Mouse (Mus musculus): ENCODE measurements around the gene Vwf. TPM values are rescaled to one million over a fixed set of nuclear protein-coding genes. Genes with fewer than 3 reads are reported as not detected.

Vwf gene
- polyA plus RNA-seq, 1 experiment from 2014 or later, result 12.0 TPM

DNA sequence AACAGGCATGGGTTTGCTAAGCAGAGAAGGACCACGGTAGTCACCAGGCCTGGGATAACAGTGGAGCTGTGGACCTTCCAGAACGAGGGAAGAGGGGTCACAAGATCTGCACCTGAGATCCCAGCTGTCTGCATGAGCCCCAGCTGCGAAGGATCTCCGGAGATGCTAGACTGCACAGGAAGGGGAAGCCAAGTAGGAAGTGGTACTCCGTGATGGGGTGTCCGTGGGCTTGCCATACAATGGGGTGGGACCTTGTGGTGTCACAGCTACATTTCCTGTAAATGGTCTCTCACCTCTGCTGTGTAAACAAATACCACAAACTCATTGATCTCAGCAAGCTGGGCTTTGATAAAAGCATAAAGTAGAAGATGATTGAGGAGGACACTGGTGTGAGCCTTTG, 22.5 kb upstream of the Vwf start:
- no peaks in the 10 kb centered on the region for H3K27me3 ChIP-seq (replicated peaks)
- H3K9me3 ChIP-seq, result no peaks in the 10 kb centered on the region
- H3K36me3 ChIP-seq, result no peaks in the 10 kb centered on the region
- H3K4me3 ChIP-seq (replicated peaks), result no peak overlapping the region
- H3K9ac ChIP-seq, result no peak overlapping the region
- no peak overlapping the region for H3K27ac ChIP-seq
- 86% methylated on average over 6 of the region's 6 CpGs for WGBS
- H3K4me1 ChIP-seq (replicated peaks), result peaks cover 11% of the 10 kb centered on the region
- no peak for ATAC-seq
- H3K4me2 ChIP-seq (replicated peaks), result no peak overlapping the region

DNA sequence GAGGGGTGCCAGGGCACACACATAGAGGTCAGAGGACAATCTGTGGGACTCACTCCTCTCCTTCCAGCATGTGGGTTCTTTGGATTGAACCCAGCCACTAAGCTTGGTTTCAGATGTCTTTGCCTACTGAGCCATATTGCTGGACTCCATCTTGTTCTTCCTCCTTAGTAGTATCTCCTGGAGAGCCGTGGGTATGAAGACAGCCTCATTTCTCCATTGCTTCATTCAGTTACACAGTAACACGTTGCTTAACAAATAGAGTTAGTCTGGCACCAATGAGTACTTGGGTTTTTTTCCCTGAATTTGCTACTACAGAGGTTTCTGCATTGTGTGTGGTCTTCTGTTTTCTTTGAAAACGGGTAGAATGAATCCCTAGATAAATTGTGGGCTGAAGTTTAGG, 20.5 kb upstream of the Vwf start:
- Histone ChIP-seq H3K27ac (no peak overlapping the region), H3K27me3 (replicated peaks) (no peaks in the 10 kb centered on the region), H3K4me2 (replicated peaks) (no peak overlapping the region), H3K4me3 (replicated peaks) (no peak overlapping the region), H3K9me3 (no peaks in the 10 kb centered on the region), H3K4me1 (replicated peaks) (peaks cover 10% of the 10 kb centered on the region), H3K9ac (no peak overlapping the region), H3K36me3 (no peaks in the 10 kb centered on the region)
- no peak for ATAC-seq
- 66% methylated on average over 3 of the region's 3 CpGs for WGBS

DNA sequence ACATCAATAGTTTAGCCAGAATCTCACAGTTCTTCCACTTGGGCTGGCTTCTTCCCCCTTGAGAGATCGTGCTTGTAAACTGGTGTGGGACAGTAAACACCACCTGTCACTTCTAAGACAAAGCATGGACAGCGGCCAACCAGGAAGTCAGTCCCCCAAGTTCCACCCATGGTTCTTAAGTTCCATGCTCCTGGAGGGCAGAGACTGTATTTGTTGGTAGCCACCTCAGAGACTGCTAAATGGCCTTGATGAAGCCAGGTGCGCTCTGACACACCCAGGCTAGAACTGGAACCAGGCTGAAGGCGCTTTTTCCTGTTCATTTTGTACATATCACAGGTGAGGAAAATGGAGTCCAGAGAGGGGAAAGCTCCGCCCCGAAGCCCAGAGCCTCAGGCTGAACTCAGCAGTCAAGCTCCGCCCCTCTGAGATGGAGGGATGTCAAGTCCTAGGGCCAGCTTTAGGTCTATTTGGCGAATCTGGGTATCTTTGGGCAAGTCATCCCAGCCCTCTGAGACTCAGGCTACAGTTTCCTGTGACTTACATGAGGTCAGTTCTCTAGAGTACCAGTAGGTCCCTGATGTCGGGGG, 17.9 kb upstream of the Vwf start:
- Histone ChIP-seq H3K4me1 (replicated peaks) (no peaks in the 10 kb centered on the region), H3K4me3 (replicated peaks) (no peak overlapping the region), H3K36me3 (no peaks in the 10 kb centered on the region), H3K9ac (no peak overlapping the region), H3K9me3 (no peaks in the 10 kb centered on the region), H3K27me3 (replicated peaks) (no peaks in the 10 kb centered on the region), H3K27ac (no peak overlapping the region), H3K4me2 (replicated peaks) (no peak overlapping the region)
- WGBS, result 83% methylated on average over 9 of the region's 9 CpGs
- peak; percentile 24; the same call in 1 of the 2 replicates for ATAC-seq

DNA sequence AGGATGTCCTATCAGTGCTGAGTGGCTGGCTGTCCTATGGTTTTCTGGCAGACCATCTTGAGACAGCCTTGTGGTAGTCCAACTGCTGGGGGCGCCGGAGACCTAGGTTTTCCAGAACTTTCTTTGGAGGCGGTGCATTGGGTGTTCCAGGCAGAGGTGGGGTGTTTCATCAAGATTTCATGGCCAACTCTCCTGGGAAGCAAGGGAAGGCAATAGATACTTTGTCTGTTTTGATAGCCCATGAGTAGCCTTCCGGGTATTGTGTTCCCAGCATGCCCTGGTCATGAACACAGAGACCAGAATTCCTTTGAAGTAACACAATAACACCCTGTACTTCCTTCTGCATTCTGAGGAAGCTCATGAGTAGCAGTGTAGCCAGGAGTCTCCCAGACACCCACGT, 17.1 kb upstream of the Vwf start:
- H3K4me1 ChIP-seq (replicated peaks), result no peaks in the 10 kb centered on the region
- H3K9me3 ChIP-seq, result no peaks in the 10 kb centered on the region
- no peaks in the 10 kb centered on the region for H3K27me3 ChIP-seq (replicated peaks)
- 77% methylated on average over 5 of the region's 5 CpGs for WGBS
- no peak overlapping the region for H3K27ac ChIP-seq
- no peak overlapping the region for H3K4me2 ChIP-seq (replicated peaks)
- peak; percentile 37; the same call in 1 of the 2 replicates for ATAC-seq
- H3K9ac ChIP-seq, result no peak overlapping the region
- no peaks in the 10 kb centered on the region for H3K36me3 ChIP-seq
- H3K4me3 ChIP-seq (replicated peaks), result no peak overlapping the region

- H3K36me3 ChIP-seq, result no peaks in the 10 kb centered on the region
- H3K4me2 ChIP-seq (replicated peaks), result no peak overlapping the region
- H3K27me3 ChIP-seq (replicated peaks), result no peaks in the 10 kb centered on the region
- H3K4me1 ChIP-seq (replicated peaks), result no peaks in the 10 kb centered on the region
- H3K27ac ChIP-seq, result no peak overlapping the region
- no peak overlapping the region for H3K4me3 ChIP-seq (replicated peaks)
- H3K9ac ChIP-seq, result no peak overlapping the region
- no peaks in the 10 kb centered on the region for H3K9me3 ChIP-seq
- ATAC-seq, result no peak
- WGBS, result 87% methylated on average over 11 of the region's 11 CpGs
Observed at GRCm38 (mm10) chr6:125533104-125533650, 13.4 kb upstream of the Vwf start.

GRCm38 (mm10) chr6:125534990-125535389, 11.6 kb upstream of the Vwf start:
- no peaks in the 10 kb centered on the region for H3K36me3 ChIP-seq
- no peaks in the 10 kb centered on the region for H3K27me3 ChIP-seq (replicated peaks)
- H3K4me2 ChIP-seq (replicated peaks), result no peak overlapping the region
- no peak for ATAC-seq
- no peak overlapping the region for H3K27ac ChIP-seq
- no peak overlapping the region for H3K9ac ChIP-seq
- H3K9me3 ChIP-seq, result no peaks in the 10 kb centered on the region
- 67% methylated on average over 5 of the region's 5 CpGs for WGBS
- H3K4me3 ChIP-seq (replicated peaks), result no peak overlapping the region
- H3K4me1 ChIP-seq (replicated peaks), result peaks cover 4% of the 10 kb centered on the region; the same call in 1 of the 2 replicates

GRCm38 (mm10) chr6:125538469-125538868, 8.1 kb upstream of the Vwf start:
- Histone ChIP-seq H3K4me2 (replicated peaks) (no peak overlapping the region), H3K27me3 (replicated peaks) (no peaks in the 10 kb centered on the region), H3K36me3 (no peaks in the 10 kb centered on the region), H3K4me1 (replicated peaks) (peaks cover 4% of the 10 kb centered on the region; the same call in 1 of the 2 replicates), H3K9me3 (no peaks in the 10 kb centered on the region), H3K9ac (no peak overlapping the region), H3K27ac (no peak overlapping the region), H3K4me3 (replicated peaks) (no peak overlapping the region)
- ATAC-seq, result no peak
- WGBS, result 85% methylated on average over 5 of the region's 5 CpGs

- H3K9ac ChIP-seq, result no peak overlapping the region
- no peaks in the 10 kb centered on the region for H3K9me3 ChIP-seq
- peak; percentile 69 for ATAC-seq
- WGBS, result 35% methylated on average over 8 of the region's 8 CpGs
- no peaks in the 10 kb centered on the region for H3K36me3 ChIP-seq
- H3K4me1 ChIP-seq (replicated peaks), result peaks cover 4% of the 10 kb centered on the region; the same call in 1 of the 2 replicates
- no peak overlapping the region for H3K4me3 ChIP-seq (replicated peaks)
- no peak overlapping the region for H3K27ac ChIP-seq
- no peaks in the 10 kb centered on the region for H3K27me3 ChIP-seq (replicated peaks)
- no peak overlapping the region for H3K4me2 ChIP-seq (replicated peaks)
Observed at GRCm38 (mm10) chr6:125539423-125539822, 7.2 kb upstream of the Vwf start.

DNA sequence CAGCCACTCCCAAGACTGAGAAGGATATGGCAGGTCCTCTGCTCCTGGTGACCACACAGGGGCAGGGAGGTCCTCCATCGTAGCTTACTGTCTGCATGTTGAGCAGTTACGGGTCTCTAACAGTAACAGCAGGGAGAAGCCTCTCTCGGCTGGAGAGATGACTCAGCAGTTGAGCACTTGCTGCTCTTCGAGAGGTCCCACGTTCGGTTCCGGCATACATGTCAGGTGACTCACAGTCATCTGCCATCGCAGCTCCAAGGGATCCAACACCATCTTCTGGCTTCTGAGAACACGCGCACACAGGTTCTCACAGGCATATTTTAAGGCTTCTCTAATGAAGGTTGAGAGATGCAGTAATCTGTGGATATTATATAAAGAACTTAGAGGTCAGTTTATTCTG, 6.4 kb upstream of the Vwf start:
- no peak for ATAC-seq
- no peak overlapping the region for H3K27ac ChIP-seq
- H3K4me1 ChIP-seq (replicated peaks), result peaks cover 4% of the 10 kb centered on the region; the same call in 1 of the 2 replicates
- 82% methylated on average over 10 of the region's 10 CpGs for WGBS
- no peaks in the 10 kb centered on the region for H3K9me3 ChIP-seq
- no peaks in the 10 kb centered on the region for H3K27me3 ChIP-seq (replicated peaks)
- no peak overlapping the region for H3K4me2 ChIP-seq (replicated peaks)
- no peak overlapping the region for H3K4me3 ChIP-seq (replicated peaks)
- H3K9ac ChIP-seq, result no peak overlapping the region
- H3K36me3 ChIP-seq, result no peaks in the 10 kb centered on the region

DNA sequence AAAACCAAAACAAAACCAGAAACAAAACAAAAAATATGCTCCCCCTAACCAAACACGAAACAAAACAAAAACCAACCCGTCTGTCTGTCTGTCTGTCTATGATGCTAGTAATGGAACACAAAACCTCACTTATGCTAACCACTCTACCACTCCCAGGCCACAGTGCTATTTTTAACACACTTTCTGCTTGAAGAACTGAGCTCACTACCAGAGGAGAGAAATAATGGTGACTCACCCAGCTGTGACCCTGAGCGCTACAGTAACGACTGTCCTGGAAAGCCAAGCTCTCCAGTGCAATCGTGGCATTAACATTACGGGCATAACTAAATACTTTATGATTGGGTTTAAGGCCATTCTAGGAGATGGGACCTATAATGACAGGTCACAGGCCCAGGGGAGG, 5.7 kb upstream of the Vwf start:
- Histone ChIP-seq H3K36me3 (no peaks in the 10 kb centered on the region), H3K27ac (no peak overlapping the region), H3K9me3 (no peaks in the 10 kb centered on the region), H3K4me3 (replicated peaks) (no peak overlapping the region), H3K27me3 (replicated peaks) (no peaks in the 10 kb centered on the region), H3K4me1 (replicated peaks) (peaks cover 4% of the 10 kb centered on the region; the same call in 1 of the 2 replicates), H3K9ac (no peak overlapping the region), H3K4me2 (replicated peaks) (no peak overlapping the region)
- 84% methylated on average over 6 of the region's 6 CpGs for WGBS
- ATAC-seq, result no peak

GRCm38 (mm10) chr6:125541296-125541695, 5.3 kb upstream of the Vwf start:
- ATAC-seq, result no peak
- H3K4me2 ChIP-seq (replicated peaks), result no peak overlapping the region
- no peaks in the 10 kb centered on the region for H3K36me3 ChIP-seq
- no peaks in the 10 kb centered on the region for H3K27me3 ChIP-seq (replicated peaks)
- no peak overlapping the region for H3K27ac ChIP-seq
- 77% methylated on average over 6 of the region's 6 CpGs for WGBS
- H3K4me1 ChIP-seq (replicated peaks), result peaks cover 4% of the 10 kb centered on the region; the same call in 1 of the 2 replicates
- H3K9ac ChIP-seq, result no peak overlapping the region
- H3K9me3 ChIP-seq, result no peaks in the 10 kb centered on the region
- H3K4me3 ChIP-seq (replicated peaks), result no peak overlapping the region

- WGBS, result 74% methylated on average over 10 of the region's 10 CpGs
- ATAC-seq, result no peak
Observed at GRCm38 (mm10) chr6:125548406-125548805, 1.8 kb downstream of the Vwf start.

GRCm38 (mm10) chr6:125550172-125550571, 3.6 kb downstream of the Vwf start:
- ATAC-seq, result no peak
- Histone ChIP-seq H3K4me2 (replicated peaks) (no peak overlapping the region), H3K27me3 (replicated peaks) (no peaks in the 10 kb centered on the region), H3K9me3 (no peaks in the 10 kb centered on the region), H3K9ac (no peak overlapping the region), H3K4me3 (replicated peaks) (no peak overlapping the region), H3K27ac (no peak overlapping the region), H3K36me3 (no peaks in the 10 kb centered on the region), H3K4me1 (replicated peaks) (no peaks in the 10 kb centered on the region)
- WGBS, result 69% methylated on average over 5 of the region's 5 CpGs

More at GRCm38 (mm10) chr6:125548406-125548805, 1.8 kb downstream of the Vwf start:
- no peak overlapping the region for H3K27ac ChIP-seq
- H3K36me3 ChIP-seq, result no peaks in the 10 kb centered on the region
- H3K4me2 ChIP-seq (replicated peaks), result no peak overlapping the region
- no peak overlapping the region for H3K4me3 ChIP-seq (replicated peaks)
- H3K4me1 ChIP-seq (replicated peaks), result no peaks in the 10 kb centered on the region
- H3K27me3 ChIP-seq (replicated peaks), result no peaks in the 10 kb centered on the region
- no peaks in the 10 kb centered on the region for H3K9me3 ChIP-seq
- no peak overlapping the region for H3K9ac ChIP-seq
